Mouse (Mus musculus): ENCODE results near the gene Gpr89.

- TF ChIP-seq POLR2A (IDR thresholded peaks at IDR 0.05; ENCODE audit: low read depth, low read length) (no peak), CTCF (IDR thresholded peaks at IDR 0.05; ENCODE audit: borderline replicate concordance, insufficient read depth, low read length) (peak; percentile 97)
Measured at GRCm38 (mm10) chr3:96938738-96939137, 33.6 kb upstream of the Gpr89 start.

Data from embryonic fibroblast, embryonic 13.5 days (primary cell).